Mouse (Mus musculus): Measurements from ENCODE around the gene Atp4a.

Atp4a gene

GRCm38 (mm10) chr7:30711942-30712341 lies at the start of gene Atp4a:
Gene Atp4a, plus strand, starts transcription at chr7:30712209.
- no peak for DNase-seq (ENCODE audit: inconsistent age in 2 of 2, low spot score in 1 of 2)

DNA sequence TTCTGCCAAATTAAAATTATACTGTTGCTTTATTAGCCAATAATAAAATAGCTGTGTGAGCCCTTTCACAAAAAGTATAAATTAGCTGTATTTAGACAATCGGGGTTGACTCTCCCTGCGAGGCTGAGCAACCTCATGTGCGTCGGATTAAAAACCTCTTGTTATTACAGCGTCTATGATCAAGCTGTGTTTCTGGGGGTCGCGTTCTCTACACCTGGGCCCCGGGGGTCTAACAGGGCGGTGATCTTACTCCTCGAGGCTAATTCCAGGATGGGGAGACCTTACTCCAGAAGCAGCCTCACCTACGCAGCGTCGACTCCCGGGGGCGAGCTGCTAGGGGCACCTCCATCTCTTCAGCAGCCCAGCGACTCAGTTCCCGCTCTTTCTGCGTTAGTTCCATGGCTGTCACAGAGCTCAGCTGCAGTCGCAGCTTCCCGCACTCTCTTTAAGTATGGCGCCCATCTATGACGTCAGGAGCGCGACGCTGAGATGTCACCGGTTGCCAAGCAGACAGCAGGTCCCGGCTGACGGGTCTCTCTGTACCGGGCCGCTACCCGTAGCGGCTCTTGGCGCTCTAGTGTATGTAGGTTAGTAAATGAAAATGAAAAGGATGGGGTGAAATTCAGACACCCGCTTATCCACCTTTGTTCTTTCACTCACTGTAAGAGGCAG lies 47.3 kb upstream of the Atp4a start, which contains the start of gene Haus5:
Gene Haus5 (minus strand): TSS at position 466 of the 672 bp plus-strand sequence.
- DNase-seq (ENCODE audit: inconsistent age in 2 of 2, low spot score in 1 of 2): peak; percentile 90 to 96

DNA sequence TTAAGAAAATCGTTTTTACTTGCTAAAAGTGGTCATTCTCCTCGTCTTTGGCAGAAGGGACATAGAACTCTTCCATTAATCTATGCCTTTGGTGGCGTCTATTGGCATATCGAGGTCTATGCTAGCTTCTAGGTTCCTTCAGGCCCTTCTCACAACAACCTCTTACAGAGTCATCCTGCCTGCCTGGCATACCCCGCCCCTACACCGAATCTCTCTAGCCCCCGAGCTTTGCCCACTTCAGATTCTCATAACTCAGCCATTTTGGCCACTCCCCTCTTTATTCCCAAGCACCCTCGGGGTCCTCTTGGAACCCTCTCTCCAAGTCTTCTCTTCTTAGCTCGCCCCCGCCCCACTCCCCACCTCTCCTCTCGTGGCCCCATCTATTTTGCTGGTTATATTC lies 46.7 kb upstream of the Atp4a start:
- peak in 1 of 2 experiments; percentile 24 for DNase-seq (ENCODE audit: inconsistent age in 2 of 2, low spot score in 1 of 2)

- DNase-seq (ENCODE audit: inconsistent age in 2 of 2, low spot score in 1 of 2): peak in 1 of 2 experiments; percentile 41
Measured at GRCm38 (mm10) chr7:30669229-30669628, 42.8 kb upstream of the Atp4a start.

DNA sequence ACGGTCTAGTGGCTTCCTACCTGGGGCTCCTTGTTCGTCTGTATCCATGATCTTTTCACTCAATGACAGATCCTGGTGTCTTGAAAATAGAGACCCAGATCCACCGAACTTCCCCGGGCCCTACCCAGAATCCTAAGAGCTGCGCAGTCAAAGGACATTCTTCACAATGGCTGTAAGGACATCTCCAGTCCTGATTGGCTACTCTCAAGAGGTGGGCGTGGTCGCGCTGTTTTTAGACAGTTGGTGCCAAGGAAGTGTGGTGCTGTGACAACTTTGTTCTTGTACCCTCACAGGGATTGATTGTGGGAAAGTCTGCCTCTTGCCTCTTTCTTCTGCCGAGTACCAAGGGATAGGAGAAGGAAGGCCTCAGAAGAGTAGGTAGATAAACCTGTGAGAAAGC lies 40.5 kb upstream of the Atp4a start, which contains the start of gene Pmis2:
Gene Pmis2 (minus strand): TSS at position 126 of the 400 bp plus-strand sequence.
- DNase-seq (ENCODE audit: inconsistent age in 2 of 2, low spot score in 1 of 2): no peak

DNA sequence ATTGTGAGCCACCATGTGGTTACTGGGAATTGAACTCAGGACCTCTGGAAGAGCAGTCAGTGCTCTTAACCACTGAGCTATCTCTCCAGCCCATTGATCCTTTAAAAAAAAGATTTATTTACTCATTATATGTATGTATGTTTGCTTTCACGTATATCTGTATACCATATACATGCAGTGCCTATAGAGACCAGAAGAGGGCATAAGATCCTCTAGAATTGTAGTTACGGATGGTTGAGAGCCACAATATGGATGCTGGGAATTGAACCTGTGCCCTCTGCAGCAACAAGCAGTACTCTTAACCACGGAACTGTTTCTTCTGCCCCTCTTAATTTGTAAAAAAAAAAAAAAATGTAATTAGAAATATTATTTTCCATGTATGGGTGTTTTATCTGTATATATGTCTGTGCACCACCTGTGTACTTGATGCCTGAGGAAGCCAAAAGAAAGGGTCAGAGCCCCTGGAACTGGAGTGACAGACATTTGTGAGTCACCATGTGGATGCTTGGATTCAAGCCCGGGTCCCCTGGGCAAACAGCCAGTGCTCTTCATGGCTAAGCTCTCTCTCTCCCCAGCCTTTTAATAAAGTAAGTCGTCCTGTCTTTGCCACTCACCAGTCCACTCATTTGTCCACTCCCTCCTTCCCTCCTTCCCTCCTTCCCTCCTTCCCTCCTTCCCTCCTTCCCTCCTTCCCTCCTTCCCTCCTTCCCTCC lies 33.6 kb upstream of the Atp4a start:
- DNase-seq (ENCODE audit: inconsistent age in 2 of 2, low spot score in 1 of 2): peak; percentile 90 to 95

DNA sequence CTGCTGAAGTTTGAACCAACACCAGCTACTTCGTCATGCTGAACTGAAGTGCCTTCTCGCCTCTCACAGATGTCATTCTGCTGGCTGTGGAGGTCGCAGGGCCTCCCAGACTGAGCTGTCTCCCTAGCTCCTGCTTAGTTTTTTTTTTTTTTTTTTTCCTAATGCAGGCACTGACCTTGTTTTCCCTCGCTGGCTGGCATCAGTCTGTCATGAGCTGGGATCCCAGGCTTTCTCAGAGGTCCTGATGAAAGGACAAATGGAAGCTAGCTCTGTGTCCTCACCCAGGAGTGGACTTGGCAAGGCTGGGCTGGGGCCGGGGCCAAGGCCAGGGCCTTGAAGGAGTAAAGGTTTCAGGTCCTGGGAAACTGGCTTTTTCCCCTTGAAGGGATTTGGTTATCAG lies 30.1 kb upstream of the Atp4a start:
- DNase-seq (ENCODE audit: inconsistent age in 2 of 2, low spot score in 1 of 2): peak; percentile 60 to 78

- no peak for DNase-seq (ENCODE audit: inconsistent age in 2 of 2, low spot score in 1 of 2)
Measured at GRCm38 (mm10) chr7:30683425-30683824, 28.6 kb upstream of the Atp4a start.

DNA sequence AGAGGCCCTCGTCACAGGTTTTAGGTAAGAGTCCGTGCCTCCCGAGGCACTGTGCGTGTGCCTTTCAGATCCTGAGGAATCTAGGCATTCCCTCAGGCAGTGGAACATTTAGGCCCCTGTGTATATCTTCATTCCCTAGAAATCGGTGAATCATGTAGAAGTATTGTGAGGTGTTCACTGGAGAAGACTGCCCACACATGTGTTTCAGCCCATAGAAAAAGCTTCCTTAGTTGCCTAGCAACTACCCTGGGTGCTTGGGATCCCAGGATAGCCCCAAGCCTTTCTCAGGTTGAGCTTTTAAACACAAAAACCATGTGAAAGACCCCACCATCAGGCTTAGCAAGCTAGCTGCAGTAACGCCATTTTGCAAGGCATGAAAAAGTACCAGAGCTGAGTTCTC lies 23.7 kb upstream of the Atp4a start:
- DNase-seq (ENCODE audit: inconsistent age in 2 of 2, low spot score in 1 of 2): no peak

- DNase-seq (ENCODE audit: inconsistent age in 2 of 2, low spot score in 1 of 2): peak in 1 of 2 experiments; percentile 80
Measured at GRCm38 (mm10) chr7:30698101-30698500, 13.9 kb upstream of the Atp4a start.

DNA sequence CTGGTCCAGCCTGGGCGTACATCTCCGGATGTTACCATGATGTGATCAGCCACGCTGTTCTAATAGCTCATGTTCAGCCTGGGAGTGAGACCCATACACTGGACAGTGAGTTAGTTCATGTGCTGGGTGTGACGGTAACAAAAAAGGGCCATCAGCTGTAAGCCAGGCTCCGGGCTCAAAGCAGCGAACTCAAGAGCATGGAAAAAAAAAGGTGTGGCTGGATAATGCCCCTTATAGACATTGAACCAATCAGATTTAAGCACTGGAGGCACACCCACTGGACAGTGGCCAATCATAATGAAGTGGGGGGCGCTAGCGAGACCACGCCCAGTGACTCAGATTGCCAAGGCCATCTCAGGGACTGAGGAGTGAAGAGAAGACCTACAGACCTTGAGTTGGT lies 13.4 kb upstream of the Atp4a start, which contains the start of gene 2200002J24Rik:
Gene 2200002J24Rik (plus strand): TSS at position 338 of the 400 bp plus-strand sequence.
- DNase-seq (ENCODE audit: inconsistent age in 2 of 2, low spot score in 1 of 2): peak; percentile 89 to 94

GRCm38 (mm10) chr7:30706214-30706882 lies 5.7 kb upstream of the Atp4a start:
- peak; percentile 89 for DNase-seq (ENCODE audit: inconsistent age in 2 of 2, low spot score in 1 of 2)

- peak in 1 of 2 experiments; percentile 61 for DNase-seq (ENCODE audit: inconsistent age in 2 of 2, low spot score in 1 of 2)
Measured at GRCm38 (mm10) chr7:30707441-30707840, 4.6 kb upstream of the Atp4a start.

DNA sequence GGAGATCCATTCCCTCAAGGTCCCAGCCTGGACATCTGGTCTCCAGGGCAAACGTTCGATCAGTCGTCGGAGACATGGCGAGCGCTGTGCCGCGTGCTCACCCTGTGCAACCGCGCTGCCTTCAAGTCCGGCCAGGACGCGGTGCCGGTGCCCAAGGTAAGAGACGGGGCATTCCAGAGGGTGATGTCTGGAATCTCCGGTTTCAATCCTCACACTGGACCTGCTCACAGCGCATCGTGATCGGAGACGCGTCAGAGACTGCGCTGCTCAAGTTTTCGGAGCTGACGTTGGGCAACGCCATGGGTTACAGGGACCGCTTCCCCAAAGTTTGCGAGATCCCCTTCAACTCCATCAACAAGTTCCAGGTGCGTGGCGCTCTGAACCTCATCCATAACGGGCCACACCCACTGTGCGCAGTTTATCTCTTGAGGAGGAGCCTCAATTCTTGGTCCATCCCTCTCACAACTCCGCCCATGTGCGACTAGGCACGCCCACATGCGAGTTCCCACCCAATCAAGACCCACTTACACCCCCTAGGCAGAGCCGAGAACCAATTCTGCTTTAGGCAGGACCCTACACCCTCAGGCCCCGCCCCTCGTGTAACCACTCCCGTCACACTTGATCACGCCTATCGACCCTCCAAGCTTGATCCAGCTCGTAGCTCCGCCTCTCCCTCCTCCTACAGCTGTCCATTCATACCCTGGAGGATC lies 5.2 kb downstream of the Atp4a start:
- peak; percentile 95 to 97 for DNase-seq (ENCODE audit: inconsistent age in 2 of 2, low spot score in 1 of 2)

GRCm38 (mm10) chr7:30717716-30718046 lies 5.7 kb downstream of the Atp4a start:
- no peak for DNase-seq (ENCODE audit: inconsistent age in 2 of 2, low spot score in 1 of 2)

DNA sequence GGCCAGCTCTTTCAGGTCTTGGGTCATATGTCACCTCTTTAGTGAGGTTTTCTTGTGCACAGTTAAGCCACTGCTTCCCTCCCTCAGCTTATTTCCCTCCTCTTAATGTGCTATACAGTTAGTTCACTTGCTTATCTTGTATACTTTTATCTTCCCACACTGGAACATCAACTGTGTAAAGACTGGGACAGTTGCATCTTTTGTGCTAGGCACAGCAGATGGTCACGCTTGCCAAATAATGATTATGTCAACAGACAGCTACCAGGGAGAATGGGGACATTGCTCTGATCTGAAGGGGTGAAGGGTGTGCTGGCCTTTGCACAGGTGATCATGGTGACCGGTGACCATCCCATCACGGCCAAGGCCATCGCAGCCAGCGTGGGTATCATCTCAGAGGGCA lies 7.7 kb downstream of the Atp4a start:
- no peak for DNase-seq (ENCODE audit: inconsistent age in 2 of 2, low spot score in 1 of 2)

GRCm38 (mm10) chr7:30721286-30721685 lies 9.3 kb downstream of the Atp4a start:
- DNase-seq (ENCODE audit: inconsistent age in 2 of 2, low spot score in 1 of 2): no peak

GRCm38 (mm10) chr7:30723274-30723953 lies 11.4 kb downstream of the Atp4a start:
- no peak for DNase-seq (ENCODE audit: inconsistent age in 2 of 2, low spot score in 1 of 2)

DNA sequence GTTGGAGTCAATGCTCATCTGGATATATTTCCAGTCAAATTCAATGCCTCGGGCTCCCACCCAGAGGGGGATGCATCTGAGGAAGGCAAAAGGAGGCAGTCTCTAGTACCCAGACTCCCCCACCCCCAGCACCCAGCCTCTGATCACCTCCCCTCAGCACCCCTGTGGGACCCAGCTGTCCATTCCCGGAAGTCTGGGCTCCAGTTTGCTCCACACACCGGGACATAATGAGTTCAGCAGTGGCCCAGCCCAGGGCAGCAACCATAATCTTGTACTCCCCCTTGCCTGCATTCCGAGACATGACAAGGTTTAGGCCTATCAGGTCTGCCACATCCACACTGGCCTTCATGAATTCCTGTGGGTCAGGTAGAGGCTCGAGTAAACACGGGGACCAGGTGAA lies 16.2 kb downstream of the Atp4a start:
- DNase-seq (ENCODE audit: inconsistent age in 2 of 2, low spot score in 1 of 2): no peak

DNA sequence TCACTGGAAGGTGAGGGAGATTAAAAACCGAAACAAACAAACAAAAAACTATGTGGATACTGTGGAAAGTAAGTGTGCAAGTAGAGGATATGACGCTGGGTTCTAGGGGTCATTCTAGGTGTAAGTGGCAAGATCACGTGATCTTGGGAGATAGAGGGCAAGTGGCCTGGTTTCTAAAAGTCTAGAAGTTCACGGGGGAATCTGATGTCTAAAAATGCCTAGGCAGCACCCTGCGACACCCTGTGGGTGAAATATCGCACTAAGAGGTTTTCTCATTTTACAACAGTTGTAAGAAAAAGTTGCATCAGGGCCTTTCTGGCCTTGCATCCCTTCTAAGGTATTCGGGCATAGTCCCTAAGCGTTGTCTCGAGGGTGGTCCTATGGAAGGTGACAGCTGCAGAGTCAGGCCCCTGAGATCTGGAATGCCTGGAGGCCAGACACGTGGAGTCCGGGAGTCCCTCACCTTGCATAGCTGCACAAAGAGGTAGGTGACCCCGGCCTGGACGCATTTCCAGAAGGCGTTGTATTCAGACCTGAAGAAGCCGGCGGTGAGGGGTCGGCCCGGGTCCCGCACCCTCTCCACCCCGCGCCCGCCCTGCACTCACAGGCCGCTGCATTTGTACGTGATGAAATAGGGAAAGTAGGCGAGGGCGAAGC lies 16.9 kb downstream of the Atp4a start:
- no peak for DNase-seq (ENCODE audit: inconsistent age in 2 of 2, low spot score in 1 of 2)

Measured in adrenal gland, adult (tissue).